Mouse (Mus musculus) C2C12 (cell line): ENCODE data around the gene Dhrs2.

Experiments used
- CEBPB ChIP-seq: IDR thresholded peaks from one replicate; pipeline ENCODE4 v1.6.1; 2011; ENCODE audit warnings: low read depth, mild to moderate bottlenecking, control low read depth, moderate library complexity
- CTCF ChIP-seq: IDR thresholded peaks from one replicate; pipeline ENCODE4 v1.5.1; 2011; ENCODE audit not compliant: control insufficient read depth, insufficient read depth, insufficient read length
- FOSL1 ChIP-seq: IDR thresholded peaks from one replicate; pipeline ENCODE4 v1.8.0; 2011; ENCODE audit warnings: mild to moderate bottlenecking, low read length; ENCODE audit not compliant: poor library complexity, insufficient read depth, severe bottlenecking
- MAX ChIP-seq: IDR thresholded peaks from one replicate; pipeline ENCODE4 v1.6.1; 2011; ENCODE audit warnings: mild to moderate bottlenecking, control low read depth
- MYOD1 ChIP-seq: IDR thresholded peaks from one replicate; pipeline ENCODE4 v1.6.1; 2011; ENCODE audit warnings: low read depth; ENCODE audit not compliant: control insufficient read depth, insufficient read length
- MYOG ChIP-seq: IDR thresholded peaks from one replicate; pipeline ENCODE4 v1.6.1; 2011; ENCODE audit not compliant: control insufficient read depth, insufficient read length; ENCODE audit errors: extremely low read depth
- USF1 ChIP-seq: IDR thresholded peaks from one replicate; pipeline ENCODE4 v1.6.1; 2011; ENCODE audit warnings: low read depth, mild to moderate bottlenecking, control low read depth, moderate library complexity

DNA sequence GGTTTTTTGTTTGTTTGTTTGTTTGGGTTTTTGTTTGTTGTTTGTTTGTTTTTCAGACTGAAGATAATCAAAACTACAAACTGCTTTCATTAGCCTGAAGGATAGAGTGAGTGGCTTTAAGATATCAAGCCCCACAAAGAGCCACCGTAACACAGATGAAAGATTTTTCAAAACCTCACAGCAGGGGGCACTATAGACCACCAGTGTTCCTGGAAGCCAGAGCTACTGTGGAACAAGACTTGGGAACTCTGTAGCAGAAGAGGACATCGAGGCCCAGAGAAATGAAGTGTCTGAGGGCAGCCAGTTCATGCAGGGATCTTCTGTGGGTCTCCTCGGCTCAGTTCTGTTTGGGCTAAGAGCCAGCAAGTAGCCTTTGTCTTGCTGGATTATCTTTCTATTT is 49.4 kb downstream of the Dhrs2 start:
- TF ChIP-seq CTCF (no peak), MAX (no peak), MYOD1 (no peak), MYOG (no peak), CEBPB (no peak), USF1 (no peak), FOSL1 (no peak)
